ENCODE assay signal across 25 mouse cellular contexts in genomic region chr7:119854362-119854761, GRCm38 (mm10). TPM values are rescaled to one million over a fixed set of nuclear protein-coding genes. Genes with fewer than 3 reads are reported as not detected.
A peak's percentile ranks its signal among the peaks of the same experiment; 100 is the strongest.
DNase-seq lines count a peak whose midpoint lies in the region; ATAC-seq and TF ChIP-seq lines count a peak whose summit lies in the region.
"Had no signal": no experiment of that assay in that cellular context is flagged by ENCODE, and none has a peak within 500 bp of the region (broad histone marks: within the 10 kb centered on the region; RNA-seq: fewer than 3 reads in every experiment).

No protein-coding gene starts in this region.

- peaks cover 3% of the 10 kb centered on the region for H3K36me3 ChIP-seq in kidney, adult 2 months (ENCODE audit: control insufficient read depth, insufficient read depth, low read length)

- no peaks in the 10 kb centered on the region for H3K27me3 ChIP-seq in kidney, adult 2 months (replicated peaks; ENCODE audit: control insufficient read depth, insufficient read depth, low read length)
- H3K27me3 ChIP-seq: CH12.LX; embryonic facial prominence, embryonic 12.5 days; embryonic facial prominence, embryonic 15.5 days; forebrain, embryonic 12.5 days; forebrain, embryonic 15.5 days; heart, embryonic 13.5 days; hindbrain, embryonic 12.5 days; hindbrain, embryonic 15.5 days; Patski had no signal

- peak; percentile 85 for ATAC-seq in megakaryocyte-erythroid progenitor cell, adult 5-6 weeks (replicated peaks; ENCODE audit: low FRiP score, low TSS enrichment, poor library complexity, severe bottlenecking)
- ATAC-seq: forebrain, embryonic 15.5 days; Patski had no signal

- peaks cover 9% of the 10 kb centered on the region; the same call in 1 of the 2 replicates for H3K4me1 ChIP-seq in kidney, adult 2 months (ENCODE audit: control insufficient read depth, insufficient read depth, low read length)
- H3K4me1 ChIP-seq: embryonic facial prominence, embryonic 12.5 days; embryonic facial prominence, embryonic 15.5 days; forebrain, embryonic 12.5 days; forebrain, embryonic 15.5 days; heart, embryonic 10.5 days; heart, embryonic 13.5 days; hindbrain, embryonic 12.5 days; hindbrain, embryonic 15.5 days had no signal

- no peak for TF ChIP-seq CTCF in kidney, adult 2 months (conservative IDR thresholded peaks at IDR 0.05; ENCODE audit: insufficient read depth, insufficient read length, low read depth, low read length)

- DNase-seq in kidney, adult 2 months = no peak
- no peak for DNase-seq in kidney, adult 9 months
- peak; percentile 30 for DNase-seq in testis, postnatal 14 days (ENCODE audit: low spot score)
- no peak for DNase-seq in testis, postnatal 10 days (ENCODE audit: low spot score)
- DNase-seq in natural killer cell, adult 2 months (ENCODE audit: low spot score in 2 of 2) = no peak
- DNase-seq: adrenal gland, postnatal 36 days; B cell, adult 2 months; cerebellum, adult 11 months; cerebellum, adult 2 months; cerebellum, adult 9-11 months; cerebellum, postnatal 25 days; gastrocnemius, postnatal 25 days; heart, adult 2 months; heart, postnatal 14 days had no signal

- no peak for TF ChIP-seq POLR2A in kidney, adult 2 months (IDR thresholded peaks at IDR 0.05; ENCODE audit: low read depth, low read length)

- peak overlapping the region; percentile 22; the same call in 1 of the 2 replicates for H3K27ac ChIP-seq in kidney, adult 2 months (ENCODE audit: insufficient read depth, low read depth, low read length)
- H3K27ac ChIP-seq: embryonic facial prominence, embryonic 12.5 days; embryonic facial prominence, embryonic 15.5 days; forebrain, embryonic 12.5 days; forebrain, embryonic 15.5 days; heart, adult 2 months; heart, embryonic 10.5 days; heart, embryonic 13.5 days; hindbrain, embryonic 12.5 days; hindbrain, embryonic 15.5 days had no signal

- WGBS in kidney, adult 2 months = 96% methylated on average over 2 of the region's 2 CpGs

- no peak overlapping the region for H3K4me3 ChIP-seq in kidney, adult 2 months (ENCODE audit: insufficient read depth, low read depth, low read length)
- H3K4me3 ChIP-seq: embryonic facial prominence, embryonic 12.5 days; embryonic facial prominence, embryonic 15.5 days; forebrain, embryonic 12.5 days; forebrain, embryonic 15.5 days; heart, adult 2 months; heart, embryonic 10.5 days; heart, embryonic 13.5 days; hindbrain, embryonic 12.5 days; hindbrain, embryonic 15.5 days had no signal

RNA-seq across cellular contexts. Expression of gene Lyrm1, which starts 41.3 kb away (rescaled TPM):
- polyA plus RNA-seq in kidney, adult 2 months (2012; rRNA removed) = 4.7 and 6.7 TPM in 2 replicates
- 3.0 and 5.2 TPM in 2 replicates for total RNA-seq in megakaryocyte-erythroid progenitor cell, adult 5-6 weeks (2014; fragmentation: Nextera tagmentation)
- 1.8 TPM in 1 of 2 replicates, not detected in the other for total RNA-seq in megakaryocyte-erythroid progenitor cell, adult 5-6 weeks (2017)

RNA-seq across cellular contexts. Expression of gene Dcun1d3, which starts 41.7 kb away (rescaled TPM):
- polyA plus RNA-seq in kidney, adult 2 months (2012; rRNA removed) = 7.6 and 8.6 TPM in 2 replicates
- total RNA-seq in megakaryocyte-erythroid progenitor cell, adult 5-6 weeks (2014; fragmentation: Nextera tagmentation) = 0.94 and 2.5 TPM in 2 replicates
- total RNA-seq in megakaryocyte-erythroid progenitor cell, adult 5-6 weeks (2017) = 2.2 and 4.7 TPM in 2 replicates
